Mouse (Mus musculus) thymus, postnatal 10 days (tissue): Measurements from ENCODE around the gene Rgs10.
A peak's percentile ranks its signal among the peaks of the same experiment; 100 is the strongest.

Source experiments
- DNase-seq, 2 experiments: peaks; one replicate each; pipeline ENCODE4 v3.0.0; 2021; ENCODE audit warnings: low spot score in 2 of 2

Rgs10 gene

GRCm38 (mm10) chr7:128410708-128411413 lies 7.7 kb downstream of the Rgs10 start:
- no peak for DNase-seq

- no peak for DNase-seq
Observed at GRCm38 (mm10) chr7:128408265-128408664, 10.3 kb downstream of the Rgs10 start.

DNA sequence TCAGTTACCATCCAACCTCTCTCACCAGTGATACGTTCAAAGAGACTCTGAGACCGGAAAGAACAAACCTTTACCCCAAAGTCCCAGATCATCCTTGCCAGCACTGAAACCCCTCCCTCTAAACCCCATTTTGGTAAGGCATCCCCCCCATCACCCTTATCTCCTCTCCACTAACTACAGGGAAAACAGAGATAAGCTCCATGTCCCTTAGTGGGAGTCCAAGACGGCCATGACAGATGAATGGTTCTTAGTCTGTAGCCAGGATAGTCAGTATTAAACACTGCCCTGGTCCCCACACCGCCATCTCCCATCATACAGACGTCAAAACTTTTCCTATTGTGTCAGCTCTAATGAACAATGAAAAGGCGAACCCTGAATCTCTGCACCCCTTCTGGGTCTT lies 14.6 kb downstream of the Rgs10 start:
- no peak for DNase-seq

- no peak for DNase-seq
Observed at GRCm38 (mm10) chr7:128403586-128403985, 15.0 kb downstream of the Rgs10 start.

DNA sequence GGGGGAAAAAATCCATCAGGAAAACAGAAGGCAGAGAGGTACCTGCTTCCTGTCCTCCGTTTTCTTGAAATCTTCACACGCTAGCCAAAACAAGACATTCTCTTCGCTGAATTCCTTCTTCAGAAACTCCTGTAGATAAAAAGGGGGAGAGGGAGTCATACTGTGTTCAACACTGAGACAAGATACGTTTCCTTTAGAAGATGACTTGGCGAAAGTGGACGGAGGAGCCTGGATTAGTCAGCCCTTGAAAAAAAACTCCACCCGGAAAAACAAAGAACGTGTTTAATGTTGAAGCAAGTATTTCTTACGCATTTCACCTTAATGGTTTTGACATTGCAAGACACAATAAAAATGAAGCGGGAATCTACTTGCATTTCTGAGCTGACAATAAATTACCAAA lies 15.4 kb downstream of the Rgs10 start:
- DNase-seq, result no peak

DNA sequence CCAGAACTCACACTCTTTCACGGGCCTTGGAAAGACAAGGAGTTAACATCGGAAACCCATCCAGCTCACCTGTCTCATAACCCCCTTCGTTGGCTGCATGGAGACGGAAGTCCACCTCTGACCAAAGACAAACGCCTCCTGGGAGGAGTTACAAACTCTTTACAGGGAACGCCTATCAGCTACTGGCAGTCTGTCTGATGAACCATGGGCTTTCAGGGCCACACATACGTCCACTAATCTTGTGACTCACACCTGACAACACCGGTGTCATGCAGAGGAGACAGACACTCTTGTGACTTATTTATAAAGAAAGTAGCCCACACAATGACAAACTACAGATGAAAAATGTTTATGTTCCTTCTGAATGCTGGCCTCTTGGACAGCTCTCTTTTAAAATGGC lies 16.0 kb downstream of the Rgs10 start:
- no peak for DNase-seq

GRCm38 (mm10) chr7:128398664-128399063 lies 19.9 kb downstream of the Rgs10 start:
- peak; percentile 62 to 63 for DNase-seq

DNA sequence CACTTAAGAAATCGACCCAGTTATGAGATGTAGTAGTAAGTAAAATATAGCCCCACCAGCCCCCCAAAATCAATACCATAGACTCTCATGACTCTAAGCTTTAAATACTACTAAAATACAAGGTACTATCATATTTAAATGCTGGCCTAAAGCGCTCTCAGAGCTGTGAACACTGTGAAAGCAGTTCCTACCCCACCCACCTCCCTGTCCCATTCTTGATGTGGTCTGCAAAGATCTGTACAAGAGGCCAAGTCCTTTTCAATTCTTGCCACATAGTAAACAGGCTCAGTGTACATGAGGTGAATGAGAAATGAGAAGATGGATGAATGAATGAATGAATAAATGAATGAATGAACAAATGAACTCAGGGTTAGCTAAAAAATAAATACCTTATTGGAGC lies 21.5 kb downstream of the Rgs10 start:
- no peak for DNase-seq

DNA sequence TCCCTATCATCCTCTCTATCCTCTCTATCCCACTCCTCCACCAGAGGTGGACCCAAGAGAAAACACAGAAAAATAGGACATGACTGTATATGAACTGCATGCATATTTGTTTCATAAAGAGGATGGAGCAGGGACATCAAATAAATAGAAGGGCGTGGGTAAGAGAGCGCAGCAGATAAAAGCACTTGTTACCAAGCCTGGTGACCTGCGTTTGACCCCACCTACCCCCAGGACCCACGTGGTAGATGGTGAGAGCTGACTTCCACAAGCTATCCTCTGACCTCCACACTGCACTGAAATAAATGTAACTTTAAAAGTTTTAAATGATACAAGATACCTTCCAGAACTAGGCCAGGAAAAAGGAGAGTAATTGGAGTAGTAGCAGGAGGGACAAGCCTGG lies 24.8 kb downstream of the Rgs10 start:
- DNase-seq, result no peak

DNA sequence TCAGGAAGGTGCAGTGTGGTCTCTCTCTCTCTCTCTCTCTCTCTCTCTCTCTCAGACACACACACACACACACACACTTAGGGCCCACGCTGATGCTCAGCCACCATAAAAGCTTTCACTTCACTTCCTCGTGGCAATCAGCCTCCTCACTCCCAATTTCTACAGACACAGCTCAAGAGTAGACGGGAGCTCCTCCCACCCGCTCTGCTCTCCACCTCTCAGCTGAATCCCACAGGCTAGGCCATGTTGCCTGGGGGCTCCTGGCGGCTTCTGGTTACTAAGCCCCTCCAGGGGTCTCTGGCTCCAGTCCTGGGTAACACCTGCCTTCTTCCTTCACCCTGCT lies 25.6 kb downstream of the Rgs10 start:
- peak in 1 of 2 experiments; percentile 32 for DNase-seq

DNA sequence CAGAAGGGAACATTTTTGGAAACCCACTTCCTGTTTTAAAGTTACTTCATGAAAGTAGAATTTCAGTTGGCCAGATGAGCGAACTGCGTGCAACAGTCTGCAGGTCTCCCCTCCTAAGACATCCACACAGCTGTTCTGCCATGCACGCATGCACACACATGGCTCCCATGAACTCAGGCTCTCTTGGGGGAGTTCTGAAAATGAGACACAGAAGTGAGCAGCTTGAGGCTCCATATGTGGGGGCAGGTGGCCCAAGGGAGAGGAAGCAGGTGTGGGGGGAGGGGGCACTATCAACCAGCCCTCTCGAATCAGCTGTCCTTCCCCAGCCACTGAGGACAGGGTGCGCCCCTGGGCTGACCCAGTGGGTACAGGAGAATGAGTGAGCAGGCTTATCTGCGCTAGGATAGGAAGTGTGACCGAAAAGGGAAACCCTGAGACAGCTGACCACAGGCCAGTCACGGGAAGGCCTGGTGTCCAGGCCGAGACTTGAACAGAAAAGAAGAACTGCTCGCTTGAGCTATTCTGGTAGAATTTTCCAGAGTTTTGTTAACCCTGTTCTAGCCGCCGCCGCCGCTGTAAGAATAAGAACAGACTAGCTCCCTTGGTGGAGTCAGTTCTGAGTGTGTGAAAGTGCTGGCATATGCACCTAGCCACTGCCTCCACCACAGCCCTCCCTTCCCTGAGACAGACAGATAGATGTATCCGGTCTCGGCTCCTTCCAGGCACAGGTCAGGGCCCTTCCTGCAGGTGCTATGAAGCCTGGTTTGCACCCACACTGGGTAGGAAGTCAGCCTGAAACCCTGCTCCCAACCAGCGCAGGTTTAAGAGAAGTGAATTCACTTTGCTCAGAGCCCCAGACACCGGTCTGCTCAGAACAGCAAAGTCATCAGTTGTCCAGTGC lies 26.2 kb downstream of the Rgs10 start:
- peak; percentile 81 to 87 for DNase-seq

DNA sequence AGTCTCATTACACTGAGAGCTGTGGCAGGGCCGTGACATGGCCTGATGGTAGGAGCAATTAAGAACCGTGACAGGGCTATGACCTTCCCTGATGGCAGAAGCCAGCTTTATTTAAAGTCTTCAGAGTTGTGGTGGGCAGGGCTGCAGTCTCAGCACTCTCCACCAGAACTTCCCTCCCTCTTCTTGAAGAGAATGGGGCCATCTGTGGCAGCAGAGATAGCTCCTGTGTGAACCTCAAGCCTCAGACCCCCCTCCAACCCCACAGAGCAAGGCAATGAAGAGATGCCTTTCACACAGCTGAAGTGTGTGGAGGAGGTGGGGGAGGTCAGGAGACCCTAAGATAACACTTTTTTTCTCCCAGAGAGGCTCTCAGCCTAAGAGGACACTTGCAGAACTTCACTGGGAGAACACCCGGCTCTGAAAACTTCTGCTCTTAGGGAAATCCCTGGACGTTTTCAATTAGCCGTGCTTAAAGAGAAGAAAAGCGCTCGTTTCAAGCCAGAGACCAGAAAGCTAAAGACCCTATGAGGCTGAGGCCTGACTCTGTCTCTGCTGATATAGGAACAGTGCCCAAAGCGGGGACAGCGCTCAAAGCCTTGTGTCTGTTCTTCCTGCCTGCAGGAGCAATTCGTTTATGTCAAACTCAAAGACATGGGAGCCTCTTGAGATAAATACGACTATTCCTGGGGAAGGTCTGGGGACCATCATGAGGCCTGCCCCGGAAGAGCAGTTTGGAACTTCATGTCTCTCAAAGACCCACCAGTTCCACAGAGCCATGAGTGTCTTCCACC lies 27.1 kb downstream of the Rgs10 start:
- DNase-seq, result peak in 1 of 2 experiments; percentile 64

- DNase-seq, result no peak
Observed at GRCm38 (mm10) chr7:128388968-128389367, 29.6 kb downstream of the Rgs10 start.

DNA sequence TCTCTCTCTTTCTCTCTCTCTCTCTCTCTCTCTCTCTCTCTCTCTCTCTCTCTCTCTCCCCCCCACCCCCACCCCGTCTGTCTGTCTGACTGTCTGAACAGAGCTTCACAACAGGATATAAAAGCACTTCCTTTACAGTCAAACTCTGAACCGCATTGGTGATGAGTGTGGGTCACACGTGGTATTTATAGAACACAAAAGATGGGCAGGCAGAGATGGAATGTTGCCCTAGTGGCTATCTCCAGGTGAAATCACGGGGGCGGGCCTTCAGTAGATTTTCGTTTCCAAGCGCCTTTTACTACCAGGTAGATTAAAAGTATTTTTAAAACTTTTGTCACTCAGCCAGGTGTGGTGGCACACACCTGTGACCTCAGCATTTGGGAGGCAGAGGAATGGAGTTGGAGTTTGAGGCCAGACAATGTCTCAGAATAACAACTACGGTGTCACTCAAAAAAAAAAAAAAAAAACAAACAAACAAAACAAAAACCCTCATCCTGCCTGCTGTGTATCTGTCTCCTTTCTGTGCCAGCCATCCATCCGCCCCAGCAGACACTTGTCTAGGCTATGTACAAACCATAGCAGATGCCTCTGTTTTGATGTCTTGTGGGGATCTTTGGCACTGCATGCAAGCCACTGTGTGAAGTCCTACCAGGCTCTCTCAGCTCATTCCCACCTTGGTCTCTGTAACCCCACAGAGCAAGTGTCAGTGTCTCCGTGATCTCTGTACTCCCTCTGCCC lies 34.7 kb downstream of the Rgs10 start:
- peak; percentile 54 to 63 for DNase-seq

- no peak for DNase-seq
Observed at GRCm38 (mm10) chr7:128383189-128383725, 35.3 kb downstream of the Rgs10 start.

DNA sequence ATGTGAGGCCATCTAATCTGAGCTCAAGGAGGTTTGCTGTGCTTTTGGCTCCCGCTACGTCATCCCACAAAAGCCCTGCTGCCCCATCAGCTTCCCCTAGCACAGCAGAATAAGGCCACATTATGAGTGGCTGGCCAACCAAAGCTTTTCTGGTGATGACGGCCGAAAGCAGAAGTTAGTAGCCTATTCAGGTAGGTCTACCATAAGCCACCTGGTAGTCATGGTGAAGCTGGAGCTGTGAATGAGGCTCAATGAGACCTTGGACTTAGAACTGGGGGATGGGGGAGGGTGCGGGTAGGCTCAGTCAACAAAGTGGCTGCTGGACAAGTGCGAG lies 36.1 kb downstream of the Rgs10 start:
- no peak for DNase-seq

DNA sequence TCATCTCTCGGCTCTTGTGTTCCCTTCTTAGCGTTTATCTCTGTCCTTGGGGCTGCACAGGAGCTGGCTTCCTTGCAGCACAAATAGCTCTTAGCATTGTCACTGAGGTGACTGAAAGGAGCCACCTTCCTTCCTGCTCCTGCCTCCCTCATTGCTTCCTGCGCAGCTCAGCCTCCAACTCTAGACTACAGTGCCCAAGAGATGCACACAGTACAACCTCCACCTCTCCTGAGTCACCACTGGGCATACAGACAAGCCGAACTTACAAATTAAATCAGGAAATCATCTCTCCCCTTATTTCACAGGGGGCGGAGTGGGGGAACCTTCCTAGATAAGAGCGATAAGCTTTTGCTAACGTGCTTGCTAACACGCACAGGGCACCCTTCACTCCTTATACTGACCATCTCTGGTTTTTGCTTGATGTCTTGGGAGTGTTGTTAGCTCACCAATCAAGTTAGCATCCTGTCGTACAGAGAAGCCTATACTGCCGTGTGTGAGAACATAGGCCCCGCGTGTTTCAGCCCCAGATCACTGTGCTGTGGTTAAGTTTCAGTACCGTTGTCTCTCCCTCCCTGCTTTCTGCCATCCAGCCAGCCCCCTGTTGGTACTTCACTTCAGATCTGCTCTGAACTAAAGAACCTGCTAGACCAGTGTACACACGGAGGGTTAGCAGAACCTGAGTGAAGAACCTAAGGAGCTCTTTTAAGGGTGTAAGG lies 36.6 kb downstream of the Rgs10 start:
- DNase-seq, result no peak

DNA sequence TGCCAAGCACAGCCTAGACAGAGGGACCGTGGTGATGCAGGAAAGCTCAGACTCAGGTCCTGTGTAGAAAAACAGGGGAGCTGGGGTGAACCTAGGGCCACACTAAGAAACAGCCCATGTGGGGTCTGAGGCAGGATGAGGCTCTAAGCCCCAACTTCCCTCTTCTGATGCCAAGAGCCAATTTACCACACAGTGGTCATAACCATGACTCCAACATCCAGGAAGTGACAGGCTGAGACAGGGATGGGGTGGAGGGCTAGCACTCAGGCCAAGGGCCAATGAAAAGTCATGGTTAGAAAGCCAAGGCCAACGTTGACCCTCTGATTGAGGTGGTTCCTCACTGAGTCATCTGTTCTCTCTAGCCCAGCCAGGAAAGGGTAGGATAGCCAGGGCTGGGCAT lies 37.6 kb downstream of the Rgs10 start:
- no peak for DNase-seq

DNA sequence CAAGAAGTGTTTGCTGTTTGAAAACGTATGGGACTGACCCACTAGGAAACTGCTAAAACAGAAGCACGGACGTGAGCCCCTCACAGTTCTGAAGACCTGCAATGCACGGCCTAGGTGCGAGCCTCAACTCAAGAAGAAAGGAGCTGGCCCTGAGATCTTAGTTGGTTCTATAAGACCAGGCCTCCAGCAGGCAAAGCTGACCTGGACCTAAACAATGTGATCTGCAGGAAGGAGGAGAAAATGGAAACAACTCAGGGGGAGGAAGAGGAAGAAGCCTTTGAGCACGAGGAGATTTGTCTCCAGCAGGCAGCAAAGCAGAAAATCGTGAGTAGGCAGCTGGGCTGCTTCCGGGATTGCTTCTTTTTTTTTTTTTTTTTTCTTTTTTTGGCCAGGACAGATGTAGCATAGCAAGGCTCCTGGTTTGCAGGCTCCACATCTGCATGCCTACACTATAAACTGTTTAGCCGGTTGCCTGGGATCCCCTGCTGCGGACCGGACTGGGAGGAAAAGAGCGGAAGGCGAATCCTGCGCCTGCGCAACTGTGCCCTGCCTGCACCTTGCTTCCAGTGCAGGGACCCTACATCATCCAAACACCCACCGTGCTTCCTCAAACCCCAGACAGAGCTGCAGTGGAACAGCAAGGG lies 39.3 kb downstream of the Rgs10 start:
- no peak for DNase-seq

GRCm38 (mm10) chr7:128376206-128376701 lies 42.3 kb downstream of the Rgs10 start:
- no peak for DNase-seq
